Mouse (Mus musculus): Measurements from ENCODE around the gene Pctp.

GRCm38 (mm10) chr11:90025891-90026801 lies 23.5 kb upstream of the Pctp start:
- no peak for TF ChIP-seq POLR2A (IDR thresholded peaks at IDR 0.05; ENCODE audit: low read depth, low read length)
- TF ChIP-seq CTCF (conservative IDR thresholded peaks at IDR 0.05; ENCODE audit: insufficient read depth, insufficient read length, low read depth, low read length), result no peak
